Mouse (Mus musculus): Measurements from ENCODE around the gene Ifnar2.

Ifnar2 gene

DNA sequence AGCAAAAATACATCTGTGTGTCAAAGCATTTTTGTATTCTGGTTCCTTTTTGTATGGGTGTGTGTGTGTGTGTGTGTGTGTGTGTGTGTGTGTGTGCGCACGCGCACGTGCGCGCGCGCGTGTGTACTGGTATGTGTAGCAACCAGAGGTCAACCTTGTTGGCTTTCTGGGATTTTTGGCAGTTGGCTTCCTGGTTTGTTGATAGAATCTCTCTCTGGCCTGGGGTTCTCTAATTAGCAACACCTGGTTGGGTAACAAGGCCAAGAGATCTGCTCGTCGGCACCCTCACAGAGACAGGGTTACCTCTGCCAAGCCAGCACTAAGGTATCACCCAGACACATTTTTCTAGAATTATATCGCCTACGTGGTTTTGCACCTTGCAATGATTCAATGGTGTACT is 13.1 kb upstream of the Ifnar2 start:
- DNase-seq, result no peak

GRCm38 (mm10) chr16:91360162-91360561 is 12.4 kb upstream of the Ifnar2 start:
- no peak for DNase-seq

DNA sequence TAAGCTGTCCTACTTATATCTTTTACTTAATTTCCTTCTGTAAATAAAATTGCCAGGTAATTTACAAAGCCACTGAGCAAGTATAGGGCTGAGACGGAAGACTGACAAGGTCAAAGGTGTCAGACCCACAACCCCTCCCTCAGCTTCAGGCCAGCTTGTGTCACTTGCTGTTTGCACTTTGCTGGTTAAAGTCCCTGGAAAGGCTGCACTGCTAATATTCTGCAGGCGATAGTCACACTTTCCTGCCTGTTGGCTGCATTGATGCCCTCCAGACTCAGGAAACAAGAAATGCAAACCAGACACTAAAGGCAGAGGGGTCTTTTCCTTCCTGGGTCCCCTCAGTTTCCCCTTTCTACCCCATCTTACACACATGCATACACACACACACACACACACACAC is 10.6 kb upstream of the Ifnar2 start:
- no peak for DNase-seq

- DNase-seq, result no peak
Observed at GRCm38 (mm10) chr16:91362616-91363272, 9.8 kb upstream of the Ifnar2 start.

DNA sequence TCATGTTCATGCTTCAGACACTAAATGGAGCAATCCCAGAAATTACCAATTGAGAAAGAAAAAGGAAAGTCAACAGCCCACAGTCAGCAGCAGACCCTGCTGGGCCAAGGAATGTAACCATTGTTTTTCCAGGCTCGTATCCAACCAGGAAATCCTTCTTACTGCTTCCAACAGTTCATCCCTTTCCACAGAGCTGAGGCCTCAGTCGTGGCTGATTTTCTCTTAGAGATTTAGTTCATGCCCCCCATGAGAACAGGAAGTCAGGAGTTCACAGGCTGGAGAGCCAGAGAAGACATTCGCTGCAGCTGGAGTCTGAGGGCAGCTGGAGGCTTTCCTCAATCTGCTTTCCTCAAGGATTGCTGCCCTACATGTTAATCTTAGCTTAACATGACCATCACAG is 9.1 kb upstream of the Ifnar2 start:
- DNase-seq, result no peak

- DNase-seq, result no peak
Observed at GRCm38 (mm10) chr16:91366567-91366966, 6.0 kb upstream of the Ifnar2 start.

GRCm38 (mm10) chr16:91367066-91367465 is 5.5 kb upstream of the Ifnar2 start:
- no peak for DNase-seq

DNA sequence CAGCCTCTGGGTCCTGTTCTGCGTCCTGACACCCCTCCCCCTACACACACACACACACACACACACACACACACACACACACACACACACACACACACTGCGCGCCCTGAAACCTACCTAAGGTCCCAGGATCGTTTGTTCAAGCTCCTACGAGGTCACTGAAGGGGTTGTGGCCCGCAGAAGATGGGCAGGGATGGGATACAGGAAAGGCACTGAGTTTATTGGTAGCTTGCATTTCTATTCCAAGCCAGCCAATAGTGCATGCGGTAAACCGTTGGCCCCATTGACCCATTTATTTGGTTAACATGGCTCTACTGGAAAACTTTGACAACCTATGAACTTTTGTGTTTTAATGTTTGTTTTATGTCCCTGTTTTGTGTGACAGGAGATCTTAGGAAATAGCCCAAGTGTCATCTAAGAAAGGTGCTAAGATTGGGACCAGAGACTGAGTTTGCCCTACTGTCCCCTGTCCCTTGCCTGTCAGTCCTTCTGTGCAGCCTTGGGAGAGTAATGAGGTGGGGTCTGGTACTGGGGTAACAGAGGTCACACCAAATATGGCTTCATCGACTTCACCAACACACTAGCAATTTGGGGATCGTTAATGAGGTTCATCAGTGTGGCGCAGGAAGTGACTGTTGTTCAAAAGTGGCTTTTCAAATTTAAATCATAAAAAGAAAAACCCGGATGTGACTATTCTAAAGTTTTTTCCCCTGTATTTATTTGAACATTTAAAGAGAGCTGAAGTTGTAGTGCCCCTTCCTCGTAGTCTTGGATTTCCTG is 1.1 kb downstream of the Ifnar2 start:
- no peak for DNase-seq

DNA sequence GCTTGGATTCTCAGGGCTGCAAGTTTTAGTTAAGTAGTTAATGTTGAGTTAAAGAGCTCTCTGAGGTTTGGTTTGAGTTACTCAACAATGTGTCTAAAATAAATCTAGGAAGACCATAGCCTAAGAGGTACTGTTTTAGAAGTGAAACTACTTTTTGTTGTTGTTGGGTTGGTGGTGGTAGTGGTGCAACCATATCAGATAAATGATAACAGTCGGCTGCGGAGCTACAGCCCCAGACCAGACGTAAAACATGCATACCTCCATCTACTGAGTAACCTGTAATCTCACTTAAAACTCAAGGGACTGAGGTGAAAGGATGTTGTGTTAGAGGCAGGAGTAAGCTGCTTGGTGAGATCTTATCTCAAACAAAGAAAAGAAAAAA is 1.7 kb downstream of the Ifnar2 start:
- DNase-seq, result no peak

DNA sequence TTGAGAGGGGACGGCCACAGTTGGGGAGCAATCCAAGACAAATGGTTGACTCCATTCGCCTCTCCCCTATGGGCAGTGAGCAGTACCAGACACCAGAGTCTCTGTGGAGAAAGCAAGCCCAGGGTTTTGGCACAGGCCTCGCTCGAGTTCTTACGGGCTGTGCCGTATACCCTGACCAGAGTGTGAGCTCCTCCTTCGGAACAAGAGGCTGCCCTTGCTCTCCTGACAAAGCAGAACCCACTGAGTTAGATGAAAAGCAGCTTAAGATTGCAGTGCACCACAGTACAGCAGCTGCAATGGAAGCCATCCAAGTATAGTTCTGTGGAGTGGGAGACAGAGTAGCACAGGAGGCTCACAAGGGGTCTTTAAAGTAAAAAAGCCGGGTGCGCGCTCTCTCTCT is 4.1 kb downstream of the Ifnar2 start:
- DNase-seq, result no peak

- no peak for DNase-seq
Observed at GRCm38 (mm10) chr16:91378431-91378986, 5.9 kb downstream of the Ifnar2 start.

GRCm38 (mm10) chr16:91378991-91379390 is 6.4 kb downstream of the Ifnar2 start:
- DNase-seq, result no peak

DNA sequence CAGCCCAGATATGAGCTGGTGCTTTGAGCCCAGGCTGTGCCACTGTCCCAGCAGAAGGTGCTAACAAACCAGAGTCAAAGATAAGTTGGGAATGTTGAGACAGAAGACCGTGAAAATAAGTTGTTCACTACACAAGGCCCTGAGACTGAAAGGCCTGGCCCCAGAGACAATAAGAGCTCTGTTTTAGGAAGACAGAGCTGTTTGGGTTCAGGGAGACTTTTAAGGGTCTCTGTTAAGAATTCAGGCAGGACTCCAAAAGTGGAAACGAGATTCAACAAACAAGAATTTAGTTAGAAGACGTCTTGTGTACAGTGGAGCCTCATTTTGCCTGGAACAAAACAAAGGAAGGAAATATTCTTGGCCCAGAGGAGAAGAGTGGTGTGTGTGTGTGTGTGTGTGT is 6.8 kb downstream of the Ifnar2 start:
- DNase-seq, result no peak

GRCm38 (mm10) chr16:91380151-91380550 is 7.6 kb downstream of the Ifnar2 start:
- DNase-seq, result no peak

DNA sequence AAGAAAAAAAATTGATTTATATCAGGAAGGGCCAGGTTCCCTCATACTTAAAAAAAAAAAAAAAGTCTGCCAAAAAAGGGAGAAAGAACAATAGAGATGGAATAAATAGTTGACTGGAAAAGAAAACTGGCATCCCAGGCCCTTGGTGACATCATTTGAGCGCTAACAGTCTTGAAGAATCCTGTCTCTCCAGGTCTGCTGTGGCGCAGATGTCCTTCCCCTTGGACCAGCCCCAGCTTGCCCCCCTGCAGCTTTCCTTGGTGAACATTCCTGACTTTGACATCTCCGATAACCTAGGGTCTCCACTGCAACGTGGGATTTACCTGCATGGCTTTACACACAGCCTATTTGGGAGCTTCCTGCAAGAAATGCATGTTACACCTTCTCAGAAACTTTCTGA is 9.0 kb downstream of the Ifnar2 start:
- no peak for DNase-seq

DNA sequence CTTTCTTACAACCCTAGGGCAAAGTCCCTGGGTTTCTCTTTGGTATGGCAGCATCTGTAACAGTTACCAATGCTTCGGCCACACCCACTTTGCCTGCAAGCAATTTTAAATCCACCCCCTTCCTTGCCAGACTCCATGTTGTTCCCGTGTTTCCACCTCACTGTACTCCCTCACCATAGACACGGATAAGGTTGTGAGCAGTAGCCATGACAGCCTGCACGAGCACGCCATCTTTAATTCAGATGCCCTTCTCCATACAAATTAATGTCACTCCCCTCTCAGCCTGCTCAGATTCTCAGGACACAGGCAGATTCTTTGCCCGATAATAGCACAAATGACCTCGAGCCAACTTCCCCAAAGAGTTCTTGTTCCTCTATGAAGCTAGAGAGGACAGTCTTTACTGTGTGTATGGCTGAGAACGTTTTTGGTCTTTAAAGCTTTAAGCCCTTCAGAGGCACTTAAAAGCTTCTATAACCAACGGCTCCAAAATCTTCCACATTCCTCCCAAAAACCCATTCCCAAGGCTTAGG is 9.7 kb downstream of the Ifnar2 start:
- no peak for DNase-seq

- DNase-seq, result no peak
Observed at GRCm38 (mm10) chr16:91384221-91384620, 11.6 kb downstream of the Ifnar2 start.

GRCm38 (mm10) chr16:91385621-91386020 is 13.0 kb downstream of the Ifnar2 start:
- no peak for DNase-seq

DNA sequence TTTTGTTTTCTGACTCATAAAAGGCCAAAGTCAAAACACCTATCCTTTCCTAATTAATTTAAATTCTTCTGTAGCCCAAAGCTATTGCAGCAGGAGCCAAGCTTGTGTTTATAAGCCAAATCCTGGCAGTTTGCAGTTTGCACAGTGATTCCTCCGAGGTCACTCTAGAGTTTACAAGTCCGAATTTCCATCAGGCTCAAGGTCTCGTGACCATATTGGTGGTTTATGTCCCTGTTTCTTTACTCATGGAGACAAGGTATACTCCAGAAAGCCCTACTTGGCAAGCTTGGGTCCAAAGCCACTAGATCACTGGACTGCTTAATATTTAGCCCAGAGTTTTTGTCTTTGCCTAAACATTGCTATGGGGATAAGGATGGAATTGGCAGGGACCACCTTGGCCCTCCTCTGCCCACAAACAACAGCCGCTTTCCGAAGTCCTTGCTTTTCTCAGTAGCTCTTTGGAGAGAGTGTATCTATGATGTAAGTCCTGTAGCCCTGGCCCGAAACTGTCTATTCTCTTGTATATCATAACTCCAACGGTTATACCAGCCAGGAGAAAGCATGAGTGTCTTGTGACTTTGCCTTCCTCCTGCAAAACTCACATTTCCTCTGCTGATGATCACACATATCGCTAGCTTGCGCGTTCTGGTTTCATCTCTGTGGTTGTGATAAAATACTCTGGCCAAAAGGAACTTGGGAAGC is 14.0 kb downstream of the Ifnar2 start:
- no peak for DNase-seq

DNA sequence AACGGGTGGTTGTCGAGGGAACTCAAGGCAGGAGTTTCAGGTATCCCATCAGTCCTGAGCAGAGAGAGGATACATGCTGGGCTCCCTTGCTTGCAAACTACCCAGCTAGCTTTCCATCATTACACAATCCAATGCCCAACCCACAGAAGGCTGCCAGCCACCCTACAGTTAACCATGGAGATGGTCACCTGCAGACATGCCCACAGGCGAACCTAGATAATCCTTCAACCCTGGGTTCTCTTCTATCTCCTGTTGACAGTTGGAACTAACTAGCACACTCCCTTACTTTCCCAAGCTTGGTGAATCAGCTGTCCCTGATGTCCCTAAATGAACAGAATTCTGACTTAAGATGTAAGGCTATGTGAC is 14.5 kb downstream of the Ifnar2 start:
- DNase-seq, result no peak

GRCm38 (mm10) chr16:91390100-91390499 is 17.5 kb downstream of the Ifnar2 start:
- DNase-seq, result no peak

- DNase-seq, result no peak
Observed at GRCm38 (mm10) chr16:91391421-91391820, 18.8 kb downstream of the Ifnar2 start, which contains the start of gene Gm21970. TSS of gene Gm21970 (plus strand) at chr16:91391721.

- DNase-seq, result no peak
Observed at GRCm38 (mm10) chr16:91394826-91395410, 22.3 kb downstream of the Ifnar2 start.
